Mouse (Mus musculus): ENCODE data around the gene Ppp1r27. TPM values are rescaled to one million over a fixed set of nuclear protein-coding genes. Genes with fewer than 3 reads are reported as not detected.
A peak's percentile ranks its signal among the peaks of the same experiment; 100 is the strongest.

Ppp1r27 gene
- polyA plus RNA-seq, 1 experiment from 2014 or later: not detected

GRCm38 (mm10) chr11:120554834-120555233 lies 3.9 kb upstream of the Ppp1r27 start:
- H3K4me2 ChIP-seq: no peak overlapping the region
- no peak overlapping the region for H3K27ac ChIP-seq (ENCODE audit: low read depth, low read length)
- H3K9me3 ChIP-seq (replicated peaks; ENCODE audit: control insufficient read depth, low read length): no peaks in the 10 kb centered on the region
- H3K36me3 ChIP-seq (ENCODE audit: control insufficient read depth, insufficient read depth, low read length): peaks cover 8% of the 10 kb centered on the region; the same call in 1 of the 2 replicates
- H3K4me1 ChIP-seq (ENCODE audit: control insufficient read depth, insufficient read depth, low read length): peaks cover 9% of the 10 kb centered on the region
- no peaks in the 10 kb centered on the region for H3K27me3 ChIP-seq (ENCODE audit: control insufficient read depth, insufficient read depth, low read length)
- no peak overlapping the region for H3K9ac ChIP-seq (ENCODE audit: low read depth, low read length)
- ATAC-seq (replicated peaks; ENCODE audit: insufficient number of reproducible peaks, low FRiP score, low TSS enrichment): no peak
- WGBS (ENCODE audit: insufficient replicate concordance): 49% methylated on average over 7 of the region's 7 CpGs
- no peak overlapping the region for H3K4me3 ChIP-seq (ENCODE audit: low read depth, low read length)

GRCm38 (mm10) chr11:120552736-120553135 lies 1.8 kb upstream of the Ppp1r27 start:
- no peak for ATAC-seq (replicated peaks; ENCODE audit: insufficient number of reproducible peaks, low FRiP score, low TSS enrichment)
- H3K36me3 ChIP-seq (ENCODE audit: control insufficient read depth, insufficient read depth, low read length): no peaks in the 10 kb centered on the region
- H3K4me1 ChIP-seq (ENCODE audit: control insufficient read depth, insufficient read depth, low read length): peaks cover 21% of the 10 kb centered on the region
- no peaks in the 10 kb centered on the region for H3K27me3 ChIP-seq (ENCODE audit: control insufficient read depth, insufficient read depth, low read length)
- H3K27ac ChIP-seq (ENCODE audit: low read depth, low read length): no peak overlapping the region
- no peak overlapping the region for H3K9ac ChIP-seq (ENCODE audit: low read depth, low read length)
- H3K4me3 ChIP-seq (ENCODE audit: low read depth, low read length): no peak overlapping the region
- H3K9me3 ChIP-seq (replicated peaks; ENCODE audit: control insufficient read depth, low read length): no peaks in the 10 kb centered on the region
- H3K4me2 ChIP-seq: no peak overlapping the region
- 66% methylated on average over 5 of the region's 5 CpGs for WGBS (ENCODE audit: insufficient replicate concordance)

DNA sequence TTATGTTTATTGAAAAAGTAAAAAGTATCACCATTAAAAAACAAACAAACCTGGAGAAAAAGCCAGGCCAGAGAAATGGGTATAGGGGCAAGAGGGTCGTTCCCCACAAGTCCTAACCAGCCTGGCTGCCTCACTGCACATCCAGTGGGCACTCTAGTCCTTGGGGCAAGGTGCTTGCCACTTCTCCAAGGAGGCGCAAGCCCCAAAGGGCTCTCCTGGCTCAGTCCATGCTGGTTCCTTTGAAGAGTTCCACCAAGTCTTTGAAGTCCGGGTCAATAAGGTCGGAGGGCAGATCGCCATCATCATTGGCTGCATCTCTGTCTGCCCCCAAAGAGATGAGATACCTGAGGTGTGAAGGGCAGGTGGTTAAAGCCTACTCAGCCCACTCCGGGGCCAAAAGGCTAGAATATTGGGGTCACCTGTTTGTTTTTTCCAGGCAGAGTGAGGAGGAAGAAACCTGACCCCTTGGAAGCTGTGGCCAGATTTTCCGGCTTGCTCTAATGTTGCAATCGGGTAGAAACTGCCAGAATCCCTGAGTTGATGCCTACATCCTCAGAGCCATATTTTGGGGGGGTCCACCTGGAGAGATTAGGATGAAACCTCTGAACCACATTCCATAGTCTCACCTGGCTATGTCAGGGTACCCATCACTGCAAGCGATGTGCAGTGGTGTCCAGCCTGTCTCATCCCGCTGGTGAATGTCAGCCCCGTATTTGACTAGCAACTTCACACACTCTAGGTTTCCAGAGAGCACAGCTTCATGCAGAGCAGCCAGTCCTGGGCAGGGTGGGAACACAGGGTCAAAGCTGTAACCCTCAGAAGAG lies 734 bp downstream of the Ppp1r27 start:
- Histone ChIP-seq H3K4me1 (ENCODE audit: control insufficient read depth, insufficient read depth, low read length) (peaks cover 24% of the 10 kb centered on the region), H3K4me2 (peak overlapping the region; percentile 97), H3K4me3 (ENCODE audit: low read depth, low read length) (peak overlapping the region; percentile 95), H3K27ac (ENCODE audit: low read depth, low read length) (peak overlapping the region; percentile 96), H3K36me3 (ENCODE audit: control insufficient read depth, insufficient read depth, low read length) (no peaks in the 10 kb centered on the region), H3K27me3 (ENCODE audit: control insufficient read depth, insufficient read depth, low read length) (no peaks in the 10 kb centered on the region), H3K9ac (ENCODE audit: low read depth, low read length) (peak overlapping the region; percentile 99), H3K9me3 (replicated peaks; ENCODE audit: control insufficient read depth, low read length) (no peaks in the 10 kb centered on the region)
- ATAC-seq (replicated peaks; ENCODE audit: insufficient number of reproducible peaks, low FRiP score, low TSS enrichment): no peak
- WGBS (ENCODE audit: insufficient replicate concordance): 68% methylated on average over 11 of the region's 11 CpGs

GRCm38 (mm10) chr11:120549168-120549945 lies 1.6 kb downstream of the Ppp1r27 start, which contains the start of gene Mcrip1:
Gene Mcrip1, minus strand, starts transcription at chr11:120549727.
- WGBS (ENCODE audit: insufficient replicate concordance): under 1% methylated on average over 69 of the region's 87 CpGs
- H3K4me3 ChIP-seq (ENCODE audit: low read depth, low read length): peak within 1 kb of the TSS; percentile 95
- H3K27ac ChIP-seq (ENCODE audit: low read depth, low read length): peak within 1 kb of the TSS; percentile 96
- H3K36me3 ChIP-seq (ENCODE audit: control insufficient read depth, insufficient read depth, low read length): peaks cover 4% of the 10 kb centered on the region; the same call in 1 of the 2 replicates
- no peaks in the 10 kb centered on the region for H3K27me3 ChIP-seq (ENCODE audit: control insufficient read depth, insufficient read depth, low read length)
- H3K9ac ChIP-seq (ENCODE audit: low read depth, low read length): peak within 1 kb of the TSS; percentile 99
- peaks cover 21% of the 10 kb centered on the region for H3K4me1 ChIP-seq (ENCODE audit: control insufficient read depth, insufficient read depth, low read length)
- peak; percentile 82 for ATAC-seq (replicated peaks; ENCODE audit: insufficient number of reproducible peaks, low FRiP score, low TSS enrichment)
- H3K4me2 ChIP-seq: peak within 1 kb of the TSS; percentile 97
- no peaks in the 10 kb centered on the region for H3K9me3 ChIP-seq (replicated peaks; ENCODE audit: control insufficient read depth, low read length)

DNA sequence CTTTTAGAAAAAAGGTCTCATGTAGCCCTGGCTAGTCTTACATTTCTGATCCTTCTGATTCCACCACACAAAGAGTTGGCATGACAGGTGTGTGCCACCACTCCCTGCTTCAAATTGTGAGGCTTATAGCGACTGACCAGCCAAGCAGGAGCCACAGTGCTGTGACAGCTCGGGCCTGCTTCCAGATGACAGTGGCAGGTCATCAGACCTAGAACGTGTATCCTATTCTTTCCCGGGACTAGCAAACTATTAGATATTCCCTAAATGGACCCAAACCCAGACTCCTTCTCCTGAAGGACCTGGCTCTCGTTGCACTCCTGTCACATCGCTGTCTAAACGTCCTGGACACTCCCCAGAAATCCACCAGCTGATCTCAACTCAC lies 2.2 kb downstream of the Ppp1r27 start:
- Histone ChIP-seq H3K9ac (ENCODE audit: low read depth, low read length) (peak overlapping the region; percentile 99), H3K9me3 (replicated peaks; ENCODE audit: control insufficient read depth, low read length) (no peaks in the 10 kb centered on the region), H3K4me2 (peak overlapping the region; percentile 97), H3K27me3 (ENCODE audit: control insufficient read depth, insufficient read depth, low read length) (no peaks in the 10 kb centered on the region), H3K4me3 (ENCODE audit: low read depth, low read length) (peak overlapping the region; percentile 95), H3K4me1 (ENCODE audit: control insufficient read depth, insufficient read depth, low read length) (peaks cover 21% of the 10 kb centered on the region), H3K27ac (ENCODE audit: low read depth, low read length) (peak overlapping the region; percentile 96), H3K36me3 (ENCODE audit: control insufficient read depth, insufficient read depth, low read length) (peaks cover 4% of the 10 kb centered on the region; the same call in 1 of the 2 replicates)
- 20% methylated on average over 7 of the region's 7 CpGs for WGBS (ENCODE audit: insufficient replicate concordance)
- no peak for ATAC-seq (replicated peaks; ENCODE audit: insufficient number of reproducible peaks, low FRiP score, low TSS enrichment)

DNA sequence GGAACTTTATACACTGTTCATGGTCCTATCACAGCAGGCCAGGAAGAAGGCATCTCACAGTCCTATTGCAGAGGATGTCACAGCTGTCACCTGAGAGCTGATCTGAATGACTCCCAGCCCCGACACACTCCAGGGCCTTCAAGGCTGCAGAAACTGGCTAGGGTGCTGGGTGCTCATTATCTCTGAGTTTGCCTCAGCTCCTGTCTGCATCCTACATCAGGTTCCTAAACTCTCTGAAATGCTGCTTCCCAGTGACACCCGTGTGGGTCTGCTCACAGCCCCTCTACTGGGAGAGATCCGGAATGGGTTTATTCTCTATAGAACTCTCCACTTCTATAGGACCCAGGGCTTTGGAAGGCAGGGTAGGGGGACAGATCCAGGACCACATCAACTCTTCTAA lies 2.7 kb downstream of the Ppp1r27 start:
- ATAC-seq (replicated peaks; ENCODE audit: insufficient number of reproducible peaks, low FRiP score, low TSS enrichment): no peak
- Histone ChIP-seq H3K9ac (ENCODE audit: low read depth, low read length) (peak overlapping the region; percentile 99), H3K27me3 (ENCODE audit: control insufficient read depth, insufficient read depth, low read length) (no peaks in the 10 kb centered on the region), H3K36me3 (ENCODE audit: control insufficient read depth, insufficient read depth, low read length) (peaks cover 6% of the 10 kb centered on the region), H3K9me3 (replicated peaks; ENCODE audit: control insufficient read depth, low read length) (no peaks in the 10 kb centered on the region), H3K4me1 (ENCODE audit: control insufficient read depth, insufficient read depth, low read length) (peaks cover 21% of the 10 kb centered on the region), H3K4me3 (ENCODE audit: low read depth, low read length) (peak overlapping the region; percentile 95), H3K27ac (ENCODE audit: low read depth, low read length) (0 out of 2 replicates have a peak overlapping the region, but pooled peaks have one; percentile 7), H3K4me2 (peak overlapping the region; percentile 97)
- 85% methylated on average over 3 of the region's 3 CpGs for WGBS (ENCODE audit: insufficient replicate concordance)

GRCm38 (mm10) chr11:120547469-120547868 lies 3.5 kb downstream of the Ppp1r27 start:
- Histone ChIP-seq H3K4me1 (ENCODE audit: control insufficient read depth, insufficient read depth, low read length) (peaks cover 21% of the 10 kb centered on the region), H3K4me2 (no peak overlapping the region), H3K27ac (ENCODE audit: low read depth, low read length) (no peak overlapping the region), H3K9ac (ENCODE audit: low read depth, low read length) (no peak overlapping the region), H3K27me3 (ENCODE audit: control insufficient read depth, insufficient read depth, low read length) (no peaks in the 10 kb centered on the region), H3K4me3 (ENCODE audit: low read depth, low read length) (no peak overlapping the region), H3K9me3 (replicated peaks; ENCODE audit: control insufficient read depth, low read length) (no peaks in the 10 kb centered on the region), H3K36me3 (ENCODE audit: control insufficient read depth, insufficient read depth, low read length) (peaks cover 12% of the 10 kb centered on the region)
- 57% methylated on average over 2 of the region's 2 CpGs for WGBS (ENCODE audit: insufficient replicate concordance)
- no peak for ATAC-seq (replicated peaks; ENCODE audit: insufficient number of reproducible peaks, low FRiP score, low TSS enrichment)

DNA sequence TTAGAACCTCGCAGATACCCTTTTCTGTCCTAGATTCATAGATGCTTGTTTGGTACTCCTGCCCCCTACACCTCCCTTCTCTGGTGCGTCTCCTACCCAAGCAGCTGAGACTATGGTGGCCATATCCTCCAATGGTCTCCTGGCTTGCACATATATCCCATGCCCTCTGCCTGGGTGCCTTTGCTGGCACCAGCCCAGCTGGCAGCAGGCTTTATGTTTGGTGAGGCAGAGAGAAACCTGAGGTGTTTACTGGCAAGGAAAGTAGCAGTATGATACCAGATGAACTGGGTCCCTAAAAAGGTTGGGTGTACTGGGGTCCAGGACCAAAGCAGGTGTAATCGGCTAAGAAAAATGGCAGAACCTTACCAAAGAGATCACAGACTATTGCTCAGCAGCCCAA lies 5.0 kb downstream of the Ppp1r27 start:
- Histone ChIP-seq H3K27me3 (ENCODE audit: control insufficient read depth, insufficient read depth, low read length) (no peaks in the 10 kb centered on the region), H3K4me3 (ENCODE audit: low read depth, low read length) (no peak overlapping the region), H3K4me2 (no peak overlapping the region), H3K4me1 (ENCODE audit: control insufficient read depth, insufficient read depth, low read length) (peaks cover 24% of the 10 kb centered on the region), H3K27ac (ENCODE audit: low read depth, low read length) (no peak overlapping the region), H3K9ac (ENCODE audit: low read depth, low read length) (no peak overlapping the region), H3K36me3 (ENCODE audit: control insufficient read depth, insufficient read depth, low read length) (peaks cover 12% of the 10 kb centered on the region), H3K9me3 (replicated peaks; ENCODE audit: control insufficient read depth, low read length) (no peaks in the 10 kb centered on the region)
- WGBS (ENCODE audit: insufficient replicate concordance): 84% methylated on average over 3 of the region's 3 CpGs
- ATAC-seq (replicated peaks; ENCODE audit: insufficient number of reproducible peaks, low FRiP score, low TSS enrichment): no peak

Data from heart, embryonic 11.5 days (tissue).